Mouse (Mus musculus) hindbrain, embryonic 11.5 days (tissue): ENCODE results near the gene Zfp113. TPM values are rescaled to one million over a fixed set of nuclear protein-coding genes. Genes with fewer than 3 reads are reported as not detected.

Source experiments
- ATAC-seq: fragments of 200-750 bp; cut with Nextera tagmentation; 2 replicates; pipeline ENCODE4 v1.8.0; 2017; ENCODE audit warnings: mild to moderate bottlenecking, moderate TSS enrichment, moderate library complexity; ENCODE audit not compliant: low FRiP score
- DNase-seq: peaks from one replicate; pipeline ENCODE4 v3.0.0-alpha.2; 2015; ENCODE audit warnings: low spot score
- H3K27ac ChIP-seq: fragments of 300-500 bp; sonication (generic); 2 replicates; pipeline ENCODE4 v1.5.1; 2014; ENCODE audit warnings: mild to moderate bottlenecking, low read depth, low read length
- H3K27me3 ChIP-seq: fragments of 300-500 bp; sonication (generic); 2 replicates; pipeline ENCODE4 v1.6.1; 2014; ENCODE audit warnings: mild to moderate bottlenecking, low read length, moderate library complexity, mixed read lengths; ENCODE audit not compliant: control insufficient read depth, insufficient read depth
- H3K36me3 ChIP-seq: fragments of 300-500 bp; sonication (generic); 2 replicates; pipeline ENCODE4 v1.6.1; 2014; ENCODE audit warnings: mild to moderate bottlenecking, low read length, moderate library complexity, mixed read lengths; ENCODE audit not compliant: control insufficient read depth, insufficient read depth
- H3K4me1 ChIP-seq: fragments of 300-500 bp; sonication (generic); replicated peaks from 2 replicates; pipeline ENCODE4 v1.6.1; 2014; ENCODE audit warnings: low read length, mixed read lengths; ENCODE audit not compliant: control insufficient read depth, insufficient read depth
- H3K4me2 ChIP-seq: fragments of 300-500 bp; sonication (generic); replicated peaks from 2 replicates; pipeline ENCODE4 v1.6.1; 2014; ENCODE audit warnings: mild to moderate bottlenecking, low read depth, low read length
- H3K4me3 ChIP-seq: fragments of 300-500 bp; sonication (generic); 2 replicates; pipeline ENCODE4 v1.5.1; 2014; ENCODE audit warnings: low read depth, low read length
- H3K9ac ChIP-seq: fragments of 300-500 bp; sonication (generic); 2 replicates; pipeline ENCODE4 v1.6.1; 2014; ENCODE audit warnings: low read depth, low read length
- H3K9me3 ChIP-seq: fragments of 300-500 bp; sonication (generic); 2 replicates; pipeline ENCODE4 v1.6.1; 2016; ENCODE audit warnings: low read length; ENCODE audit not compliant: control insufficient read depth
- WGBS: fragments of 180-500 bp; shearing (Covaris S2); extraction: QIAGEN DNeasy Blood & Tissue Kit; methylation state at CpG from one replicate; pipeline ENCODE4 v1.1.7; 2014; 5-methylcytosine and 5-hydroxymethylcytosine counted together
- polyA plus RNA-seq: library from polyadenylated mRNA; unstranded; fragments of >200 nt; fragmentation: Nextera tagmentation; extraction: Ambion mirVana; gene quantifications from 2 replicates; pipeline ENCODE4 v1.2.1, GENCODE M21; 2014

Zfp113 gene
- 28.9 and 33.4 TPM in 2 replicates for polyA plus RNA-seq

- Histone ChIP-seq H3K4me2 (peak within 1 kb of the TSS; percentile 69), H3K9ac (peak within 1 kb of the TSS; percentile 90), H3K36me3 (0 out of 2 replicates have a peak, but pooled peaks cover 4% of the 10 kb centered on the region), H3K4me1 (no peaks in the 10 kb centered on the region), H3K27me3 (no peaks in the 10 kb centered on the region), H3K9me3 (no peaks in the 10 kb centered on the region), H3K4me3 (peak within 1 kb of the TSS; percentile 81), H3K27ac (peak within 1 kb of the TSS; percentile 96)
- ATAC-seq (peak; percentile 96), DNase-seq (peak; percentile 93)
- WGBS: under 1% methylated on average over 31 of the region's 31 CpGs
Observed at GRCm38 (mm10) chr5:138155443-138155976, at the start of gene Zfp113. Gene Zfp113 (minus strand): TSS chr5:138155744.

- DNase-seq (no peak), ATAC-seq (no peak)
- Histone ChIP-seq H3K9me3 (no peaks in the 10 kb centered on the region), H3K4me3 (no peak overlapping the region), H3K9ac (no peak overlapping the region), H3K36me3 (no peaks in the 10 kb centered on the region), H3K4me1 (no peaks in the 10 kb centered on the region), H3K4me2 (no peak overlapping the region), H3K27me3 (no peaks in the 10 kb centered on the region), H3K27ac (no peak overlapping the region)
- WGBS: 87% methylated on average over 3 of the region's 3 CpGs
Observed at GRCm38 (mm10) chr5:138202086-138202485, 46.5 kb upstream of the Zfp113 start.

- Histone ChIP-seq H3K27me3 (no peaks in the 10 kb centered on the region), H3K4me3 (no peak overlapping the region), H3K4me2 (no peak overlapping the region), H3K27ac (no peak overlapping the region), H3K9me3 (no peaks in the 10 kb centered on the region), H3K9ac (no peak overlapping the region), H3K36me3 (no peaks in the 10 kb centered on the region), H3K4me1 (no peaks in the 10 kb centered on the region)
- DNase-seq (peak; percentile 25), ATAC-seq (no peak)
- WGBS: 25% methylated on average over 1 of the region's 1 CpGs
Observed at GRCm38 (mm10) chr5:138199576-138199975, 44.0 kb upstream of the Zfp113 start.

DNA sequence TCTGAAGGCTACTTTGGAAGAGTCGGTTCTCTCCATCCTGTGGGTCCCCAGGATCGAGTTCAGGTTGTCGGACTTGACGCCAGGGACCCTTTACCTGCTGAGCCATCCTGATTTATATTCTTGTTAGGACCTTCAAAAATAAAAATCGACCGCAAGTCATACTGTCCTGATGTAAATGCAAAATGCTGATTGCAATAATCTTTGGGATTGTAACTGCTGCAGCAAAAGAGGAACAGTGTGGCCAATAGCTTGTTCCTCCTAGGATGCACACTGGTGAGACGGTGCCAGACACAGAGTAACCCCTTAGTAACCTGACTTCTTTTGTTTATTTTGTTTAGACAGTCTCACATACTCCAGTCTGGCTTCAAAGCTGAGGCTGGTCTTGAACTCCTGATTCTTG, 39.9 kb upstream of the Zfp113 start:
- Histone ChIP-seq H3K27ac (no peak overlapping the region), H3K4me2 (peak overlapping the region; percentile 74), H3K27me3 (no peaks in the 10 kb centered on the region), H3K4me3 (no peak overlapping the region), H3K9me3 (no peaks in the 10 kb centered on the region), H3K36me3 (no peaks in the 10 kb centered on the region), H3K4me1 (no peaks in the 10 kb centered on the region), H3K9ac (no peak overlapping the region)
- ATAC-seq (no peak), DNase-seq (no peak)
- WGBS: 78% methylated on average over 7 of the region's 7 CpGs

- 0 out of 2 replicates have a peak, but pooled peaks cover 3% of the 10 kb centered on the region for H3K36me3 ChIP-seq
Observed at GRCm38 (mm10) chr5:138194755-138195345, 39.3 kb upstream of the Zfp113 start.

GRCm38 (mm10) chr5:138193771-138194727, 38.5 kb upstream of the Zfp113 start, which contains the start of gene Mblac1:
Gene Mblac1 (plus strand): TSS chr5:138194314.
- Histone ChIP-seq H3K27ac (peak within 1 kb of the TSS; percentile 82), H3K4me3 (peak within 1 kb of the TSS; percentile 72), H3K4me2 (peak within 1 kb of the TSS; percentile 74), H3K9me3 (no peaks in the 10 kb centered on the region), H3K36me3 (0 out of 2 replicates have a peak, but pooled peaks cover 3% of the 10 kb centered on the region), H3K9ac (peak within 1 kb of the TSS; percentile 91), H3K27me3 (no peaks in the 10 kb centered on the region), H3K4me1 (no peaks in the 10 kb centered on the region)
- ATAC-seq (peak; percentile 86), DNase-seq (peak; percentile 89)
- 8% methylated on average over 54 of the region's 54 CpGs for WGBS

More at GRCm38 (mm10) chr5:138194755-138195345, 39.3 kb upstream of the Zfp113 start:
- Histone ChIP-seq H3K4me2 (peak overlapping the region; percentile 74), H3K27ac (peak overlapping the region; percentile 82), H3K4me3 (peak overlapping the region; percentile 72), H3K27me3 (no peaks in the 10 kb centered on the region), H3K4me1 (no peaks in the 10 kb centered on the region), H3K9me3 (no peaks in the 10 kb centered on the region), H3K9ac (peak overlapping the region; percentile 91)
- ATAC-seq (peak; percentile 63), DNase-seq (peak; percentile 61)
- 3% methylated on average over 29 of the region's 29 CpGs for WGBS

DNA sequence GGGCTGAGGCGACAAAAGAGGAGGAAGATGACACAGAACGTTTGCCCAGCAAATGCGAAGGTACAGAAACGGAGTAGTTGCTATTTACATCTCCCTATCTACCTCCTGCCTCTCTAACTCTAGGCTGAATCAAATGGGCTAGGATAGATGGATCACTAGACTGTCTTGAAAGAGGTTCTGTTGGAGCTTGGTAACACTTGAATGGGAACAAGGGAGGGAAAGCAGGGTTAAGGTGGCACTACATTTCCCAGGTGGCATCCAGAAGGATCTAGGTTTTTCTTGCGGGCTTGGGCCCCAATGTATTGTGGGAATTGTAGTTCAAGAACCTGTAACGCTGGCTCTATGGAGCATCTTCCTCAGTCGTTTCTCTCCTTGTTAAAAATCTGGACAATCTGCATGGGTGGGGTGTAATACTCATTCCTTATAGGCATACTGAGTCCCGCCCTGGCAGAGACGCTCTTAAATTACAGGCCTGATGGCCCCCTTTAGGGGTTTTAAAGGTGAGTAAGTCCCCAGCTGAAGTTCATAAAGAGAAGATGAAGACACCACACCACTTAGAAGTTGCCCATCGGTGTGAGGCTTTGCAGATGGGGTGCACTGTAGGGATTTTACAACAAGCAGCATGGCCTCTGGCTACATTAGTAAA, 32.2 kb upstream of the Zfp113 start:
- DNase-seq (peak; percentile 79), ATAC-seq (peak; percentile 82)
- H3K27ac ChIP-seq: peak overlapping the region; percentile 51; the same call in 1 of the 2 replicates

More for the DNA sequence above, 32.2 kb upstream of the Zfp113 start:
- H3K9ac ChIP-seq: peak overlapping the region; percentile 80
- no peaks in the 10 kb centered on the region for H3K4me1 ChIP-seq
- H3K36me3 ChIP-seq: 0 out of 2 replicates have a peak, but pooled peaks cover 8% of the 10 kb centered on the region
- H3K27me3 ChIP-seq: no peaks in the 10 kb centered on the region
- peak overlapping the region; percentile 54 for H3K4me2 ChIP-seq
- under 1% methylated on average over 10 of the region's 10 CpGs for WGBS
- H3K4me3 ChIP-seq: peak overlapping the region; percentile 63
- no peaks in the 10 kb centered on the region for H3K9me3 ChIP-seq
